Mouse (Mus musculus): ENCODE results near the gene Marc1.

Gene Marc1

GRCm38 (mm10) chr1:184810780-184811575 is at the start of gene Marc1:
TSS of gene Marc1 (minus strand) at chr1:184811313.
- DNase-seq (ENCODE audit: low read depth), result no peak

- no peak for DNase-seq (ENCODE audit: low read depth)
These were observed 49.2 kb upstream of the Marc1 start for GRCm38 (mm10) chr1:184860276-184860675.

- no peak for DNase-seq (ENCODE audit: low read depth)
These were observed 47.1 kb upstream of the Marc1 start for GRCm38 (mm10) chr1:184858253-184858652.

- DNase-seq (ENCODE audit: low read depth), result no peak
These were observed 46.1 kb upstream of the Marc1 start for GRCm38 (mm10) chr1:184857216-184857615.

- peak; percentile 35 for DNase-seq (ENCODE audit: low read depth)
These were observed 42.8 kb upstream of the Marc1 start for GRCm38 (mm10) chr1:184853922-184854321.

GRCm38 (mm10) chr1:184853339-184853738 is 42.2 kb upstream of the Marc1 start:
- peak; percentile 57 for DNase-seq (ENCODE audit: low read depth)

- DNase-seq (ENCODE audit: low read depth), result peak; percentile 81
These were observed 40.9 kb upstream of the Marc1 start for GRCm38 (mm10) chr1:184851741-184852618.

GRCm38 (mm10) chr1:184851166-184851565 is 40.1 kb upstream of the Marc1 start:
- DNase-seq (ENCODE audit: low read depth), result no peak

GRCm38 (mm10) chr1:184846973-184847372 is 35.9 kb upstream of the Marc1 start:
- no peak for DNase-seq (ENCODE audit: low read depth)

- DNase-seq (ENCODE audit: low read depth), result no peak
These were observed 35.1 kb upstream of the Marc1 start, which contains the start of gene Marc2 for GRCm38 (mm10) chr1:184846092-184846750. TSS of gene Marc2 (minus strand) at chr1:184846451.

GRCm38 (mm10) chr1:184845111-184846071 is 34.3 kb upstream of the Marc1 start:
- peak; percentile 92 for DNase-seq (ENCODE audit: low read depth)

- peak; percentile 59 for DNase-seq (ENCODE audit: low read depth)
These were observed 33.4 kb upstream of the Marc1 start for GRCm38 (mm10) chr1:184844326-184845066.

GRCm38 (mm10) chr1:184837649-184838048 is 26.5 kb upstream of the Marc1 start:
- no peak for DNase-seq (ENCODE audit: low read depth)

- DNase-seq (ENCODE audit: low read depth), result no peak
These were observed 25.2 kb upstream of the Marc1 start for GRCm38 (mm10) chr1:184836350-184836749.

- no peak for DNase-seq (ENCODE audit: low read depth)
These were observed 22.4 kb upstream of the Marc1 start for GRCm38 (mm10) chr1:184833499-184833898.

- DNase-seq (ENCODE audit: low read depth), result peak; percentile 57
These were observed 21.1 kb upstream of the Marc1 start for GRCm38 (mm10) chr1:184832211-184832610.

- no peak for DNase-seq (ENCODE audit: low read depth)
These were observed 18.8 kb upstream of the Marc1 start for GRCm38 (mm10) chr1:184829897-184830296.

- no peak for DNase-seq (ENCODE audit: low read depth)
These were observed 16.1 kb upstream of the Marc1 start for GRCm38 (mm10) chr1:184827175-184827701.

- peak; percentile 77 for DNase-seq (ENCODE audit: low read depth)
These were observed 14.0 kb upstream of the Marc1 start for GRCm38 (mm10) chr1:184825093-184825492.

- DNase-seq (ENCODE audit: low read depth), result peak; percentile 89
These were observed 13.3 kb upstream of the Marc1 start for GRCm38 (mm10) chr1:184824439-184824851.
